Mouse (Mus musculus) B cell, adult 2 months (primary cell): Measurements from ENCODE around the gene Gata1.
A peak's percentile ranks its signal among the peaks of the same experiment; 100 is the strongest.
"Not testable (repeated sequence)": the region's sequence is repeated elsewhere in the genome, so short reads cannot be mapped to it uniquely, and the experiment has no call there.

Source experiments
- DNase-seq, 2 experiments: peaks; one replicate each; pipeline ENCODE4 v3.0.0; 2022

The Gata1 gene

DNA sequence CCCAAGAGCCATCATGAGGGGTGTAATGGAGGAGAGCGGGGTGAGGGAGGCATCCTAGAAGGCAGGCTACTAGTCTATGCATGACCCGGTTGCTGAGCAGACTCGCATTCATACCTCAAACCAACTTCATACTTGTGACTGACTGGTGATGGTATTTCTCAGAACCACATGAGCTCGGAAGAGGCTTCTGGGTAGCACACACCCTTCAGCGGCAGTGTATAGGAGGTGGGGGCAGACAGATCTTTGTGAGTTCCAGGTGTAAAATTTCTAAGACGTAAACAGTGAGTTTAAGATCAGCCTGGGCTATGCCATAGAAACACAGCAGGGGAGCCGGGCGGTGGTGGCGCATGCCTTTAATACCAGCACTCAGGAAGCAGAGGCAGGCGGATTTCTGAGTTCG lies at the start of gene Gata1:
Gene Gata1, minus strand, starts transcription at position 180 of the 400 bp plus-strand sequence.
- DNase-seq = no peak

DNA sequence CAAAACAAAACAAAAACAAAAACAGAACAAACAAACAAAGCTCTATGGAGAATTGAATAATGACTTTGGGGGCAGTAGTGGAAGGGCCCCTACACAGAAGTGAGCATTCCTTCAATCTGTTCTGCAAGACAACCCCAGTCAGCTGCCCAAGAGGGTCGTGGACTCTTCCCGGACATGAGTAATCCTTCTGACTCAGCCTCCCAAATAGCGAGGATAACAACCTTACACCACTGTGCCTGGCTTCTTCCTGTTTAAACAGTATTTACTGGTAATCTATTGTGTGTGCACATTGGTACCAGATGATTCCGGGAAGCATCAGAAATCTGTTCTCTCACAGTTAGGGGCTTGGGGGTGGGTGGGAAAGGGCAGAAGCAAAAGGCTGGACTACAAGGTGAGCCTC lies 48.9 kb upstream of the Gata1 start:
- DNase-seq = no peak

DNA sequence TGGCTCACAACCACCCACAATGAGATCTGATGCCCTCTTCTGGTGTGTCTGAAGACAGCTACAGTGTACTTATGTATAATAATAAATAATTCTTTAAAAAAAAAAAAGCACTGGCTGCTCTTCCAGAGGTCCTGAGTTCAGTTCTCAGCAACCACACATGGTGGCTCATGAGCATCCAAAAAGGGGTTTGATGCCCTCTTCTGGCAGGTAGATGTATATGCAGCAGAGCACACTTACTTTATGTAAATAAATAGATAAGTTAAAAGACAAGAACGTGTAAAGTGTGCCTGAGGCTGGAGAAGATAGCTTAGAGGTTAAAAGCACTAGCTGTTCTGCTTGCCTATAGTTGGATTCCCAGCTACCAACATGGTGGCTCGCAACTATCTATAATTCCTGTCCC lies 46.9 kb upstream of the Gata1 start:
- no peak for DNase-seq

DNA sequence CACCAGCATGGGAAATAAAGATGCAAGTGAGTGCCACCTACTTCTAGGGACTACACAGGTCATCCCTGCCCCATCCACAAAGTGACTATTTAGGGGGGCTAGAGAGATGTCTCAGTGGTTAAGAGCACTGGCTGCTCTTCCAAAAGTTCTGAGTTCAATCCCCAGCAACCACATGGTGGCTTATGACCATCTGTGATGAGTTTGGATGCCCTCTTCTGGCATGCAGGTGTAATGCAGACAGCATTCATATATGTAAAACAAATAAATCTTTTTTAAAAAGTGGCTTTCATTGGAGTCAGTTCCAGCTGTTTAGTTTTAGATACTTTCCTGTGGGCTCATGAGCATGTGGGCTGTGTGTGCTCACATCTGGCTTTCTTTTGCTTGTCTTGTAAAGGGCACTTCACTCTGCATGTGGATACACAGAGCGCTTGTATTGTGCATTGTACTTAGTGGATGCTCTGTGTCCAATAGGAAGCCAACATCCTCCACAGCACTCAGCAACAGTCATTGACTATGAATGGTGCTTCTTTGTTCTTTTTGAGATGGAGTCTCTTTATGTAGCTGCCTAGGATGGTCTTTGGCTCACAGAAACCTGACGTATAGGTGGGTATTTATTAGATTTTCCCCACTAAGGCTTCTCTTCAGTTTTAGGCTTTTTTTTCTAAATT lies 42.4 kb upstream of the Gata1 start:
- DNase-seq = peak; percentile 6 to 10

DNA sequence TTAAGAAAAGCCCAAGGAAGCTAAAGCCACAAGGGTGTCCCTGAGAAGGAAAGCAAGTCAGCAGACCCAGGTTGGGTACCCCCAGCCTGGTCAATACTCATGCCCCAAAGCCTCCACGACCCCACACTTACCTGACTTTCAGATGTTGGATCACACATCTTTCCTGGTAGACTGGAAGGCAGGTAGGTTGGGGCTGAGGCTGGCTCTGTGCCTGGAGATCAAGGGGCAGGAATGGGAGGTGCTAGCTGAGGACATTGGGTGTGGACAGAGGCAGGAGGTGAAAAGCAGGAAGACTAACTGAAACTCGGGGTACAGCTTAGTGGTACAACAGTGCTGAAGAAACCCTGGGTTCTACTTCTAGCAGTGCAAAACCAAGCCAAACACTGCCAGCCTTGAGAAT lies 40.4 kb upstream of the Gata1 start, which contains the start of gene Glod5:
Gene Glod5, minus strand, starts transcription at position 207 of the 400 bp plus-strand sequence.
- no peak for DNase-seq

DNA sequence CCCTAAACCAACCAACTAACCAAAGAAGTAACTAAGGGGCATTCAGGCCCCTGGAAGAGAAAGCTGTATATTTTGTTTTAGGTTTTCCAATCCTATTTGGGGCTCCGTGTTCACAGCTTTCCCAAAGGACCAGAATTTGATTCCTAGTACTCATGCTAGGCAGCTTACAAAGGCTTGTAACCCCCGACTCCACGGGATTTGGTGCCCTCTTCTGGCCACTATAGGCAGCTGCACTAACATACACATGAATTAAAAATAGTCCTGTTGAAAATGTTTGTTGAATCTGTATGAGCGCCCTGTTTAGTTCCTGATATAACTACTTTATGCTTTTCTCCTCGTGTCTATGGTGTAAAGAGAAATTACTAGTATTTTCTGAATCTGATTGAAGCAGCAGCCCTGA lies 39.3 kb upstream of the Gata1 start:
- peak; percentile 56 to 58 for DNase-seq

DNA sequence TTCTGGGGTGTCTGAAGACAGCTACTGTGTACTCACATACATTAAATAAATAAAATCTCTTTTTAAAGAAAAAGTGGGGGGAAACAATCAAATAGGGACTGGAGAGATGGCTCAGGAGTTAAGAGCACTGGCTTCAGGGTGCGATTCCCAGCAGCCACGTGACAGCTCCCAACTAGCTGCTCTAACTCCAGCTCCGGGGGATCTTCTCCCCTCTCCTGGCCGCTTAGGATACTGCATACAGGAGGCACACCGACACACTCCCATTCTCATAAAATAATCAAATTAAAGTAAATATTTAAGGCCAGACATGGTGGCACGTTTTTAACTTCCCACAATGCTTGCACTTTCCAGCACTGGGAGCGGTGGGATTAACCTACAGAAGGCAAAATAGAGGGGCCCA lies 37.8 kb upstream of the Gata1 start:
- not testable (repeated sequence) for DNase-seq

DNA sequence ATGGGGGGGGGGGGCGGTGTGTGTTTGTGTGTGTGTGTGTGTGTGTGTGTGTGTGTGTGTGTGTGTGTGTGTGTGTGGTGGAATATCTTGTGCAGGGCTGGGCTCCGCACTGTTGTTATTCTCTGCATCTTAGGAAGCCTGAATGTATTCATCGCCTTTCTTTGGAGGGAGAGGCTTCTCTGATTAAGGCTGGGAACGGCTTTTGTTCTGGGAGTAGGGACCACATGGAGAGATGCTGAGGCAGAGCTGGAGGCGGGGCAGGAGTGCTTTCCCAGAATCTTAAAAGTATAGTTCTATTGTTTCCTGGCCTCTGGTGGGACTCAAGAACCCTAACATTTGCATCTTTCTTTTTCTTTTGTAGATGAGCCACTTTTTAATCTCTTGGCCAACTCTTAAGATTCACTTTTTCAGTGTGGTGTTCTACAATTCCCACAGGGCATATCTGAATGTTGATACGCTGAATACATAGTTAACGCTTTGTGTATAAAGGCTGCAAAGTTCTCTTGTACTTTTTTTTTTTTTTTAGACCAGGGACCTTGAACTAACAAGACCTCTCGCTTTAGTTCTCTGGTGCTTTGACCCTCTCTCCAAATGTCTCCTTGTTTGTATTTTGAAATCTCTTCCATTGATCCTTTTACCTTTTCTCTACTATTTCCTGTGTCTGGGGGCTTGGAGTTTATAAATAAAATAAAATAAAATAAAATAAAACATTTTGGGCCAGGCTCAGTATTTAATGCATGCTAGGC lies 35.9 kb upstream of the Gata1 start:
- DNase-seq = no peak

DNA sequence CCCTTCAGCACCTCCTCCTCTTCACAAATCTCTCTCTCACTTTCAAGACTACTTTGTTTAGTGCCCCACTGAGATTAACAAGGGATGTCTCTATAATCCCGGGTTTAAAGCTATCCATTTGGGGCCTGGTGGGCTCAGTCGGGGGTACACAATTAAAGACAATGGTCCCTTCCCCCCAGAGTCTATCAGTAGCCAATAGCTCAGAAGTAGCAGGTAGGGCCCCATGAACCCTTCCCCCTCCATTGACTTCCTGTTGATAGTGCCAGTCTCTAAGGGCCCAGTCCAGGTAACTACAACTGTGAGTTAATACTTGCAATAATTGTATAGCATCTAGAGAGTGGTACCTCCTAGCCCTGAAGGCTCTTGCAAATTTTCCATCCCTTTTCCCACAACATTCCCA lies 35.3 kb upstream of the Gata1 start:
- DNase-seq = no peak

DNA sequence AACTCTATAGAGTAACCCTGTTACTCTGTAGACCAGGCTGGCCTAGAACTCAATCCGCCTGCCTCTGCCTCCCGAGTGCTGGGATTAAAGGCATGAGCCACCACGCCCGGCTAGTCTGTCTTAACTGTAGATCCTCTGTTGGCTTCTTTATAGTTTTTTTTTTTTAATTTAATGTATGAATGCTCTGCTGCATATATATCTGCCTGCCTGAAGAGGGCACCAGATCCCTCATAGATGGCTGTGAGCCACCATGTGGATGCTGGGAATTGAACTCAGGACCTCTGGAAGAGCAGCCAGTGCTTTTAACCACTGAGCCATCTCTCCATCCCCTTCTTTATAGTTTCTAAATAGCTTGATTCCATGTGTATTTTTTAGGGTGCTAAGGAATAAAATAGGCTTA lies 31.5 kb upstream of the Gata1 start:
- DNase-seq = not testable (repeated sequence)

DNA sequence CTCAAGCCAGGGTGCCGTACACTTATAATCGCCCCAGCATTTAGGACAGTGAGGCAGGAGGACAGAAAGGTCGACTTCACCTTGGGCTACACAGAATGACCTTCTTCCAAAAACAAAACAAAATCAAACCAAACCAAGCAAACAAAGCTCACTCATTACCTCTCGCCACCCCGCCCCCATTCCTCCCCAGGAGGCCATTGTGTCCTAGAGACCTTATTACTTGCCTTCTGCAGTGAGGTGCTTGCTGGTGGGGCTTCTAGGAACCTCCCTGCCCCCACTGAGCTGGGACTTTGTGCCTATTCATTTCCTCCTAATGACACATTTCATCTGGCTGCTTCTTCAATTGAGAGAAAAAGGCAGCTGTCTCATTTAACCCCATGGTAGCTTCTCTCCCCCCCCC lies 30.7 kb upstream of the Gata1 start:
- no peak for DNase-seq

DNA sequence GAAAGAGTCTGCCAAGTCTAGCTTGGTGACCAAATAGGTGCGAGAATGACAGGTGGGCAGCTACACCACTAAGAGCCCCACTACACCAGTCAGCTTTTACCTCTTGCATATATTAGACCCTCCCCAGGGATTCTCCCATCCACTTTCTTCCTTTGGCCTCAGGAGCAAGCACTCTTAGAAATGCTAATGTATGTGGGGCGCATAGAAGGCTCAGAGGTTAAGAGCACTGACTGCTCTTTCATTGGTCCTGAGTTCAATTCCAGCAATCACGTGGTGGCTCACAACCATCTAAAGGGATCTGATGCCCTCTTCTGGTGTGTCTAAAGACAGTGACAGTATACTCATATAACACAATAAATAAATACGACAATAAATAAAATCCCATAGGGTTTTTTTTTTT lies 25.1 kb upstream of the Gata1 start:
- DNase-seq = no peak

DNA sequence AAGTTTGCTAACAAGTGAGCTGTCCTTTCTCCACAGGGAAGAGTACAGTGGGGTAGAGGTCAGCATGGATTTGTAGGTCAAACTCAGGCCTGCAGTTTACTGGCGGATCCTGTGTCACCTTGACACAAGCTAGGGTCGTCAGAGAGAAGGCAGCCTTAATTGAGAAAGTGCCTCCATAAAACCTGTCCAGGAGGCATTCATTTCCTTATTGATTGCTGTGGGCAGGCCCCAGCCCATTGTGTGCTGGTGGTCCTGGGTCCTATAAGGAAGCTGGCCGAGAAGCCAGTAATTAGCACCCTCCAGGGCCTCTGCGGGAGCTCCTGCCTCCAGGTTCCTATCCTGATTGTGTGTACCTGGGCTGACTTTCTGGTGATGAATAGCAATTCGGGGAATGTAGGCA lies 24.1 kb upstream of the Gata1 start:
- DNase-seq = no peak

DNA sequence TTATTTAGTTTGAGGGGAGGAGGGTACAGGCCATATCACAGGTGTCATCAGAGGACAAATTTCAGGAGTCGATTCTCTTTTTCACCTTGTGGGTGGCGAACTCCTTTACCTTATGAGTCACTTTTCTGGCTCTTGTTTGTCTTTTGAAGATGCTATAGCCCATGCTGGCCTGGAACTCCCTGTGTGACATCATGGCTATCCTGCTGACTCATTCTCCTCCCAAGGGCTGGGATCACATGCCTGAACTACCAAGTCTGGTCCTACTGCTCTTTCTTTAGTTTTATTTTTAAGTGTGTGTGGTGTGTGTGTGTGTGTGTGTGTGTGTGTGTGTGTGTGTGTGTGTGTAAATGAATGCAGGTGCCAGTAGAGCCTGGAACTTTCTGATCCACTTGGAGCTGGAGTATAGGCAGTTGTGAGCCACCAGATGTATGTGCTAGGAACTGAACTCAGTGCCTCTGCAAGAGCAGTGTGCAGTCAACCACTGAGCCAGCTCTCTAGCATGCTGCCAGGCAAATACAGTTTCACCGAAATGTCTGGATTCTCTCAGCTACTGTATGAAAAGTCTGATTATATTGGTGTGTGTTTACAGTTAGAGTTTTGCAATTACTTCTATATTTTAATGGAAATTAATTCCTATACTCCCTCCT lies 22.8 kb upstream of the Gata1 start:
- no peak for DNase-seq

DNA sequence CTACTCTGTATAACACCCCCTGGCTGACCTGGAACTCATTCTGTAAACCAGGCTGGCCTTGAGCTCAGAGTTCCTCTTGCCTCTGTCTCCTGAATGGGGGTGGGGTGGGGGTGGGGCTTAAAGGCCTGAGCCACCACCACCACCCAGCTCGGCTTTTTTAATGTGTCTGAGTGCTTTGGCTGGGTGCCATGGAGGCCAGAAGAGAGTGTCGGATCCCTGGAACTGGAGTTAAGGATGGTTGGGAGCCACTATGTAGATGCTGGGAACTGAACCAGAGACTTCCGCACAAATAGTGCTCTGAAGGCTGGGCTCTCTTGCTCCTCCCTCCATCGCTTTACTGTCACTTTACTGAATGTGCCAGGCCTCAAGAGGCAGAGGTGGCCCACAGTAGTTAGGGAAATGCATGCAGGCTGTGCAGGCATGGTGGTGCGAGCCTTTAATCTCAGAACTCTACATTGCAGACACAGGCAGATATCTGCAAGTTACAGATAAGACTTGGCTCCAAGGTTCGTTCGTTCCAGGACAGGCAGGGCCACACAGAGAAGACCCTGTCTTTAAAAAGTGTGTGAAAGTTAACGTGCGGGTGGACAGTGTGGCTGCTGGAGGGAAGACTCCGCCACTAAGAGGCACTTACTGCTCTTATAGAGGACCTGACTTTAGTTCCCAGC lies 15.3 kb upstream of the Gata1 start:
- no peak for DNase-seq

DNA sequence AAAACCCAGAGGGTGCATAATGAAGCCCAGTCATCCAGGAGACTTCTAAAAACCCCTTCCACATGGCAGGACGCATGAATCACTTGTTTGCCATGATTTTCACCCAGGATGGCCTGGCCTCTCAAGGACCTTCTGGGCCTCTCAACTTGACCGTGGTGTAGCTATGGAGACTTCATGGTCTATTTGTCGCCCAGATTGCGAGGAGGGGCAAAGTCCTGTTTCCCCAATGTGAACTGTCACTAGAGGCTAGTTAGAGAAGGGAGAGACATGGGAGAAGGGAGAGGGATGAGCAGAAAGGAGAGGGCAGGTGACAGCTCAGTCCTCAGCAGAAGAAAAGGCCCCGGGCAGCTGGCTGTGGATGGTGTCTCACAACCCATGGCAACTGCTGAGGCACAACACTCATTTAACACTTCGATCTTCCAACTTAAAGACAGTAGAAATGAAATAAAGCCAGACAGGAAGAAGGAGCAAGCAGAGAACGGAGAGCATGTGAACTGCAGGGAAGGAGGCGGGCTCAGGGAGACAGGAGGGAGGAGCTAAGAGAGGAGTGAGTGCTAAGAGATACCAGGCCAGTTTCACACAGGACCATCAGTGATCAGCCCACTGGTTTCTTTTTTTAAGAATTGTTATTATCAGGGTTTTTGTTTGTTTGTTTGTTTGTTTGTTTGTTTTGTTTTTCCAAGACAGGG lies 14.7 kb upstream of the Gata1 start:
- DNase-seq = no peak

DNA sequence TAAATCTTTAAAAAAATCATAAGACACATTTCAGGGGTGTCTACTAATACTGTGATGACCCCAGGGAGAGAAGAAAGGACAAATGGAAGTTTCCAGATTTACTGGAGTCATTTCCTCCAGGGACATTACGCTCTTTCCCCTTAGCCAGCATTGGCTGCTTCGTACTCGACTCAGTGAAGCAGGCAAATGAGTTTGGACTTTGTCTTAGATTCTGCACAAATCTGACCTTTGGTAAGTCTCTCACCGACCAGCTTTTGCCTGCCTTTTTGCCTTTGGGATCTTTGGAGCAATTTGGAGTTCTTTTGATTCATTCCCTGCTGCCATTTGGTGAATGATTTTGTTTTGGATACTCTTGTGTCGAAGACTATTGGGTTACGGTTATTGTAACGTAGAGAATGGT lies 3.5 kb upstream of the Gata1 start:
- no peak for DNase-seq

DNA sequence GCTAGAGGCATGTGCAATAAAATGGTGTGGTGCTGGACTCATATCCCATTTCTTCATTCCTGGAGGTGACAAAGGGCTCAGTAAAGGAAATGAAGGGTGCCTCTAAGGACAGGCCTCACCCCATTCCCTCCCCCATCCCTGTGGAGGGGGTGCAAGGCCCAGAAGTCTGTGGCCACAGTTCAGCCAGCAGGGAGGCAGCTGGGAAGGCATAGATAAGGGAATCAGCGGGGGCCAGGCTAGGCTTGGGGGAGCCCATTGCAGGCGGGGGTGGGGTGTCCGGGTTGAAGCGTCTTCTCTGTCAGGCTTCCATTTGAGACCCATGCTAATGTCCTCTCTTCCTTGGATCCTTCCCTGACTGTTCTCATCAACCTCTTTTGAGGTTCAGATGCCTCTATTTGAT lies 6.6 kb downstream of the Gata1 start:
- no peak for DNase-seq

DNA sequence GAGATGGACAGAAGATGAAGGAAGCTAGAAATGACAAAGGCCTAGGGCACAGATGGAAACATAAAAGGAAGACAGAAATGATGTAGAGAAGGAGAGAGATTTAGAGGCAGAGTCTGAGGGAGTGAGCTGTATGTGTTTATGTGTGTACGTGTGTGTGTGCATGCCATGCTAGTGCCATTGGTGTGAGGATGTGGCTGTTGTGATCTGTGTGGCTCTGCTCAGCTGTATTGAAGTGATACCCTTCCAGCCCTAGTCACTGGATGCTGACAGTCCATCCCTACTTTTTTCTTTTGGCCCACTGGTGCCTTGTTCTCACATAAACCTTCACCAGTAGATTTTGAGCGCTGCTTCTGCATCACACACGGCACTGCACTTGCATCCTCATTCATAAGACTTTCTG lies 9.0 kb downstream of the Gata1 start:
- DNase-seq = no peak

DNA sequence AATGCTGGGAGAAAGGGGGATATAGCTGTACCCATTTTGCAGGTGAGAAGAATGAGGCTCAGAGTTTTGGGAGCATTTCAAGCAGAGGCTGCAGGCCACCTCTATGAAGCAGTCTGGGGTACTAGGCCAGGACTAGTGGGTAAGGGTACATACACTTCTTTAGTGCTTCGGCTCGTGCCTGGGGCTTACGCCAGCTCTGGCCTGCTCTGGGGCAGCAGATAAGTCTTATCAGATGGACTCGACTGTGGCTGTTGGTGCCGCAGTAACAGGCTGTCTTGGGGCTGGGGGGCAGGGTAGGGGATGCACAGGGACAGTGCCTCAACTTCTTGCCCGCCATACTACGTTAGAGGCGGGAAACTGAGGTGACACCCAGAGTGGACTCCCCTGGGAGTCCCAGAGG lies 9.6 kb downstream of the Gata1 start:
- no peak for DNase-seq

DNA sequence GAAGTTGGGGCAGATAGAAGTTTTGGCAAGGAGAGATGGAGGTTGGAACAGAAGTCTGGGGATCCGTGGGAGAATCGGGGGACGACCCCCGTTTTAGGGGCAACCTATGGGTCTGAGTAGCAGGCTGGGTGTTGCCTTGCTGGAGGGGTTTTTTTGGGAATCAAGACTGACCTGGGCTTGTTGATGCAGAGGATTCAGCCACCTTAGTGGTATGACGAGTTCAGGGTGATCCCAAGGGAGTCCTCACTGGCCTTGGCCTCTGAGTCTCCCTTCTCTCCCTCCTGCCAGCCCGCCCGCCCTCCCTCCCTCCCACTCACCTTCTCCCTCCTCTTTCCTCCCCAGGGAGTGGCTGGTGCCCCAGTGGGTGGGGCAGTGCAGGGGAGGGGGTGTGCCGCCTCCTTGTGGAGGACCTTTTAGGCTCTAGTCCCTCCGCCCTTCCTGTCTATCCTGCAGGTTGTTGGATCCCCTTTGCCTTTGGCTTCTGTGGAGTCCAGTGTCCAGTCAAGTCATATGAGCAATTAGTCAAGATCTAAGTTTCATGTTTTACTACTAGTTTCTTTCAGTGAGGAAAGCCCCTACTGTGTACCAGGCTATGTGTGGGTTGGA lies 10.2 kb downstream of the Gata1 start:
- DNase-seq = no peak

DNA sequence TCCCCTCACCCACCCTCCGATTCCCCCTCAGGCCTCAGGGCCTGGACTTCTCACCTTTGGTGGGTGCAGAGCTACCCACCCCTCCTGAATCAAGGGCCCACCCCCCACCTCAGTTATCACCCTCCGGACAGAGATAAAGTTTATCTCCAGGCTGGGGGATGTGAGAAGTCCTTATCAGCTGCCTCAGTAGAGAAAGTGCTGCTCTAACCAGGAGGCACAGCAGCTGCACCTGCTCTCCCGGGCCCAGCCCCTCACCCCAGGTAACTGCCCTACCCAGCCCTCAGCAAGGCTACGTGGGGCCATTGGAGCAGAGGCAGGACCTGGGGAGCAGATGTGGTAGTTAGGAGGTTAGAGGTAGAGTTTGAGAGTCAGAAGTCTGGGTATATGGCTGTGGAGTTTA lies 11.7 kb downstream of the Gata1 start:
- no peak for DNase-seq
